Mouse (Mus musculus) intestine, postnatal 0 days (tissue): Measurements from ENCODE around the gene Snrnp35. TPM values are rescaled to one million over a fixed set of nuclear protein-coding genes. Genes with fewer than 3 reads are reported as not detected.

ENCODE experiments used
- ATAC-seq: fragments of 200-750 bp; cut with Nextera tagmentation; 2 replicates; pipeline ENCODE4 v1.8.0; 2017; ENCODE audit warnings: mild to moderate bottlenecking, moderate TSS enrichment, moderate library complexity
- H3K27ac ChIP-seq: fragments of 300-500 bp; sonication (generic); 2 replicates; pipeline ENCODE4 v1.5.1; 2014; ENCODE audit warnings: mild to moderate bottlenecking, low read depth, low read length, moderate library complexity
- H3K27me3 ChIP-seq: fragments of 300-500 bp; sonication (generic); replicated peaks from 2 replicates; pipeline ENCODE4 v1.6.1; 2014; ENCODE audit warnings: low read length, mixed read lengths; ENCODE audit not compliant: control insufficient read depth, insufficient read depth
- H3K36me3 ChIP-seq: fragments of 300-500 bp; sonication (generic); 2 replicates; pipeline ENCODE4 v1.6.1; 2014; ENCODE audit warnings: mild to moderate bottlenecking, moderate library complexity; ENCODE audit not compliant: control insufficient read depth, insufficient read depth
- H3K4me1 ChIP-seq: fragments of 300-500 bp; sonication (generic); replicated peaks from 2 replicates; pipeline ENCODE4 v1.6.1; 2014; ENCODE audit warnings: antibody characterized with exemption, low read length, mixed read lengths; ENCODE audit not compliant: control insufficient read depth, insufficient read depth
- H3K4me2 ChIP-seq: fragments of 300-500 bp; sonication (generic); replicated peaks from 2 replicates; pipeline ENCODE4 v1.6.1; 2014; ENCODE audit warnings: low read depth, mild to moderate bottlenecking, moderate library complexity
- H3K4me3 ChIP-seq: fragments of 300-500 bp; sonication (generic); 2 replicates; pipeline ENCODE4 v1.5.1; 2014; ENCODE audit warnings: low read depth, low read length
- H3K9ac ChIP-seq: fragments of 300-500 bp; sonication (generic); 2 replicates; pipeline ENCODE4 v1.6.1; 2014; ENCODE audit warnings: mild to moderate bottlenecking, low read depth, low read length
- H3K9me3 ChIP-seq: fragments of 300-500 bp; sonication (generic); 2 replicates; pipeline ENCODE4 v1.6.1; 2016; ENCODE audit warnings: mixed run types; ENCODE audit not compliant: control insufficient read depth
- CTCF ChIP-seq: sonication (generic); IDR thresholded peaks from 2 replicates; pipeline ENCODE4 v1.5.1; 2016; ENCODE audit warnings: low read depth, mild to moderate bottlenecking, control low read depth, antibody characterized with exemption, moderate library complexity
- WGBS: fragments of 180-500 bp; shearing (Covaris S2); extraction: QIAGEN DNeasy Blood & Tissue Kit; methylation state at CpG from one replicate; pipeline ENCODE4 v1.1.7; 2014; 5-methylcytosine and 5-hydroxymethylcytosine counted together
- polyA plus RNA-seq: library from polyadenylated mRNA; unstranded; fragments of >200 nt; fragmentation: Nextera tagmentation; extraction: Ambion mirVana; gene quantifications from 2 replicates; pipeline ENCODE4 v1.2.1, GENCODE M21; 2015

The Snrnp35 gene
- polyA plus RNA-seq, 1 experiment from 2014 or later = 15.5 TPM

DNA sequence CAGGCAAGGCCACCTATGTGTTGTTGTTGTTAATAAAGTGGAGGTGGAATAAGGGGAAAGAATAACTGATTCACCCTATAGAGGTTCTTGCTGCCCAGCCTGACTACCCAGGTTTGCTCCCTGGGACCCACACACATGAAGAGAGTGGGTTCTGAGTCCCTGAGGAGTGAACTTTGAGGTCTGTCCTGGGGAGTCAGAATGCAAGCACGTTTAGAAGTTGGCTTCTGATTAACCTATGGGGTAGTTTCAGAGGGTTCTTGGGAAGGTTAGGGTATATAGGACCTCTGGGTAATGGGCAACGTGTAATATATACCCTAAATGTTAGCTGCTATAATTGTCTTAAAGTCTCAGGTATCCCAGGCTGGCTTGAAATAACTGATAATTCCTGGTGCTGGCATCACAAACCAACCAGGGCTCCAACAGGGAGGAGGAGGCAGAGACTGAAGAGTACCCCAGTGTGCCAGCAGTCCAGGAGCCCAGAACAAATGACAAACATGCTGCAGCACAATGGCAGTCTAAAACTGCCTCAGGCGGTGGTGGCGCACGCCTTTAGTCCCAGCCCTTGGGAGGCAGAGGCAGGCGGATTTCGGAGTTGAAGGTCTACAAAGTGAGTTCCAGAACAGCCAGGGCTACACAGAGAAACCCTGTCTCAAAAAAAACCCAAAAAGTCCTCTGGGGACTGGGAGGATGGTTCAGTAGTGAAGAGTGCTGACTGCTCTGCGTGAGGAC lies 20.5 kb upstream of the Snrnp35 start:
- Histone ChIP-seq H3K4me1 (no peaks in the 10 kb centered on the region), H3K36me3 (peaks cover 62% of the 10 kb centered on the region), H3K9me3 (no peaks in the 10 kb centered on the region), H3K9ac (no peak overlapping the region), H3K27ac (no peak overlapping the region), H3K4me2 (no peak overlapping the region), H3K4me3 (no peak overlapping the region), H3K27me3 (no peaks in the 10 kb centered on the region)
- no peak for ATAC-seq
- TF ChIP-seq CTCF = no peak
- 87% methylated on average over 8 of the region's 8 CpGs for WGBS

GRCm38 (mm10) chr5:124463462-124463861 lies 19.5 kb upstream of the Snrnp35 start:
- no peak overlapping the region for H3K4me3 ChIP-seq
- H3K27ac ChIP-seq = no peak overlapping the region
- WGBS = 88% methylated on average over 5 of the region's 5 CpGs
- no peaks in the 10 kb centered on the region for H3K4me1 ChIP-seq
- H3K4me2 ChIP-seq = no peak overlapping the region
- TF ChIP-seq CTCF = no peak
- ATAC-seq = no peak
- no peak overlapping the region for H3K9ac ChIP-seq
- no peaks in the 10 kb centered on the region for H3K9me3 ChIP-seq
- H3K36me3 ChIP-seq = peaks cover 61% of the 10 kb centered on the region
- no peaks in the 10 kb centered on the region for H3K27me3 ChIP-seq

DNA sequence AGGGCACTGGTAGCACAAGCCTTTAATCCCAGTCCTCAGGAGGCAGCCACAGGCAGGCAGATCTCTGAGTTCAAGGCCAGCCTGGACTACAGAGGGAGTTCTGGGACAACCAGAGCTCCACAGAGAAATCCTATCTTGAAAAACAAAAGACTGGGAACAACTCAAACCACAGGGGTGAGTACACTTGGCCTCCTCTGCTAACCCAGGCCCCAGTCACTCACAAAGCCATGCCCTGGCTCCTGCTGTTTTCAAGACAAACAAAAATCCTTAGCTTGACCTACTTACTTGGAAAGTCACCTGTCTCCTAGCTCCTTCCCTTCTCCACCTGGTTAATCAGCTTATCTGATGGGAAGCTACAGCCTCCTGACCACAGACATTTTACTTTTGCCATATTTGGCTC lies 18.0 kb upstream of the Snrnp35 start:
- no peak overlapping the region for H3K27ac ChIP-seq
- H3K9me3 ChIP-seq = no peaks in the 10 kb centered on the region
- no peak for ATAC-seq
- H3K4me2 ChIP-seq = no peak overlapping the region
- no peak overlapping the region for H3K9ac ChIP-seq
- no peaks in the 10 kb centered on the region for H3K4me1 ChIP-seq
- no peaks in the 10 kb centered on the region for H3K27me3 ChIP-seq
- H3K36me3 ChIP-seq = peaks cover 62% of the 10 kb centered on the region
- no peak overlapping the region for H3K4me3 ChIP-seq
- no peak for TF ChIP-seq CTCF

DNA sequence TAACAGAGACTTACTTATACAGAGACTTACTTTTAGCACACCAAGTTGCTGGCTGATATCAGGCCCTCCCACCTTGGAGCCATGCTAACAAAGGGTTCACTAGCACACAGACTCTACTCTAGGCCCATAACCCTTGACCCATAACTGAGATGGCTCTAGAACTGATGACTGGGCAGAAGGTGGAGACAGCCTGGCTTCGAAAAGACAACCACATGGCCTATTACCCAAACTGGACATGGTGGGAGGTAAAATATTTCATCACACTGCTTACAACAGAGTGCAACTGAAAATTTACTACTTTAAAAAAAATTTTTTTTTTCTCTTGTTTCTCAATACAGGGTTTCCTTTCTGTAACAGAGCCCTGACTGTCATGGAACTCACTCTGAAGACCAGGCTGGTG lies 15.2 kb upstream of the Snrnp35 start:
- Histone ChIP-seq H3K36me3 (peaks cover 51% of the 10 kb centered on the region), H3K4me2 (no peak overlapping the region), H3K27me3 (no peaks in the 10 kb centered on the region), H3K9me3 (no peaks in the 10 kb centered on the region), H3K27ac (no peak overlapping the region), H3K9ac (no peak overlapping the region), H3K4me1 (no peaks in the 10 kb centered on the region), H3K4me3 (no peak overlapping the region)
- no peak for ATAC-seq
- WGBS = 72% methylated on average over 1 of the region's 1 CpGs
- TF ChIP-seq CTCF = no peak

- Histone ChIP-seq H3K27me3 (no peaks in the 10 kb centered on the region), H3K4me1 (no peaks in the 10 kb centered on the region), H3K9ac (no peak overlapping the region), H3K4me3 (no peak overlapping the region), H3K4me2 (no peak overlapping the region), H3K27ac (no peak overlapping the region), H3K9me3 (no peaks in the 10 kb centered on the region), H3K36me3 (peaks cover 48% of the 10 kb centered on the region)
- no peak for TF ChIP-seq CTCF
- 90% methylated on average over 7 of the region's 7 CpGs for WGBS
- no peak for ATAC-seq
These were observed 14.6 kb upstream of the Snrnp35 start for GRCm38 (mm10) chr5:124468365-124468764.

GRCm38 (mm10) chr5:124469486-124469885 lies 13.4 kb upstream of the Snrnp35 start:
- H3K27ac ChIP-seq = no peak overlapping the region
- no peak for TF ChIP-seq CTCF
- no peak overlapping the region for H3K9ac ChIP-seq
- ATAC-seq = no peak
- H3K36me3 ChIP-seq = peaks cover 44% of the 10 kb centered on the region
- WGBS = 92% methylated on average over 6 of the region's 6 CpGs
- no peaks in the 10 kb centered on the region for H3K27me3 ChIP-seq
- H3K4me2 ChIP-seq = no peak overlapping the region
- no peaks in the 10 kb centered on the region for H3K9me3 ChIP-seq
- no peaks in the 10 kb centered on the region for H3K4me1 ChIP-seq
- no peak overlapping the region for H3K4me3 ChIP-seq
